Mouse (Mus musculus): ENCODE data around the gene Ltc4s. TPM values are rescaled to one million over a fixed set of nuclear protein-coding genes. Genes with fewer than 3 reads are reported as not detected.

Gene Ltc4s
- polyA plus RNA-seq, 1 experiment = not detected

DNA sequence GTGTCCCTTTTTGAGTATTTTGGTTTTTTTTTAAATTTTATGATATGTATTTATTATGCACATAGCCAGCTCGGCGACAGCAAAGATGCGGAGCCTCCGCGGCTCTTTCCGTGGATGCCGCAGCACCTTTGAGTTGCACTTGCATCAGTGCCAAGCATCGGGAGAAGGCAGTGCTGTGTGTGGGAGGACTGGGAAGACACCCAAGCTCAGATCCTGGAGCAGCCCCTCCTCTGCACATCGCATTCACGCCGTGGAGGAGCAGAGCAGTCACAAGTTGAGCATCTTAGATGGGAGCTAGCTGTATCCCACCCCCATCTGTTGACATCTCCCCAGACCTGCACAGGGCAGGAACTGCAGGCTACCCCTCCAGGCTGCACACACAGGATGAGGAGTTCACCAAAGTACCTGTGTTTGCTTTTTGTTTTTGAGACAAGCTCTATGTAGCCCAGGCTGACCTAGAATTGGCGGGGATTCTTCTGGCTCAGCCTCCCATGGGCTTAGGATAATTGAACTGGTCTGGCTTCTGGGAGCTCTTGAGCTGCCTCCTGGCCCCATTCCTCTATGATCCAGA, 15.7 kb upstream of the Ltc4s start:
- TF ChIP-seq POLR2A (IDR thresholded peaks at IDR 0.05; ENCODE audit: insufficient read depth, low read depth, low read length) (no peak), CTCF (IDR thresholded peaks at IDR 0.05; ENCODE audit: insufficient read depth, low read depth, low read length) (no peak)
- Histone ChIP-seq H3K4me1 (ENCODE audit: control insufficient read depth, insufficient read depth, low read length) (peaks cover 27% of the 10 kb centered on the region), H3K27ac (ENCODE audit: insufficient read depth, low read depth, low read length) (no peak overlapping the region), H3K4me3 (ENCODE audit: insufficient read depth, low read depth, low read length) (no peak overlapping the region)
- 11% methylated on average over 12 of the region's 12 CpGs for WGBS

DNA sequence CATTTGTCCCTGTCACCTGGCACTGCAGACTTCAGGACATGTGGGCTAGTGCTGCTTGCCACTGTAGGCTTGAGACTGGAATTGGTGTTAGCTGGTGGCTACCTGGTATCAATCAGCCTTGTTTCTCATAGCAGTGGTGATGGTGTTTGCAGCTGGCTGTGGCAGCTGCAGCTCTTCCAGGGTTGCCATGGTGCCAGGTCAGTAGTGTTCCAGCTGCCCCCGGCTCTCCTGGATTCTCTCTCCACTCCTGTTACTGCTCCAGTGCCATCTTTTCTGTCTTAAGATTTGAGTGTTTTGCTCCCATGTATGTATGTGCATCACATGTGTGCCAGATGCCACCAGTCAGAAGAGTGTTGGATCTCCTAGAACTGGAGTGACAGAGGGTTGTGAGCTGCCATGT, 15.0 kb upstream of the Ltc4s start:
- Histone ChIP-seq H3K4me3 (ENCODE audit: insufficient read depth, low read depth, low read length) (no peak overlapping the region), H3K27ac (ENCODE audit: insufficient read depth, low read depth, low read length) (no peak overlapping the region), H3K4me1 (ENCODE audit: control insufficient read depth, insufficient read depth, low read length) (peaks cover 27% of the 10 kb centered on the region)
- TF ChIP-seq POLR2A (IDR thresholded peaks at IDR 0.05; ENCODE audit: insufficient read depth, low read depth, low read length) (no peak), CTCF (IDR thresholded peaks at IDR 0.05; ENCODE audit: insufficient read depth, low read depth, low read length) (no peak)
- WGBS = 50% methylated on average over 1 of the region's 1 CpGs

DNA sequence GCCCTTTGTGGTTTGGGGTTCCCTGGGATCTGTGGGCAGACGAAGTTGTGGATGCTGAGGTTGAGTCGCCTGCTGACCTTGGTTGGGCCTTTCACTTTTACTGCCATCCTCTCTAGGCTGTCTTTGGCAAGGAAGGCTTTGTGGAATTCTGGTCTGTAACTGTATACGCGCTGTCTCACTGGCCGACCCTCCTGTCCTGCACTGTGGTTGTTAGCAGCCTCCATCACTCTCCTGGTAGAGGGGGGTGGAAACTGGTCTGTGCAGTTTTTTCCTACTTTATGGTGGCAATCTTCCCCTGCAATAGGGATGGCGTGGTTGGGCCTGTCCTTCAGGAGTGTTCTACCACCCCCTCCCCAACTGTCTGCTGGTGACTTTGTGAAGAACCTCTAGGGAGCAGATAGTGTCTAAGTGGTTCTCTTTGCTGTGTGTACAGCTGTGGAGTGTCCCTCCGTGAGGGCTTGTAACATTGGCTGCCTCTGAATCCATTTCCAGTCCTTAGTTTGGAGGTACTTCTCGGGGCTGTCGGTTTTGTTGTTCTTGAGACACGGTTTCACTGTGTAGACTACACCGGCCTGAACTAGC, 14.4 kb upstream of the Ltc4s start:
- no peak for TF ChIP-seq CTCF (IDR thresholded peaks at IDR 0.05; ENCODE audit: insufficient read depth, low read depth, low read length)
- TF ChIP-seq POLR2A (IDR thresholded peaks at IDR 0.05; ENCODE audit: insufficient read depth, low read depth, low read length) = no peak
- Histone ChIP-seq H3K27ac (ENCODE audit: insufficient read depth, low read depth, low read length) (no peak overlapping the region), H3K4me3 (ENCODE audit: insufficient read depth, low read depth, low read length) (no peak overlapping the region), H3K4me1 (ENCODE audit: control insufficient read depth, insufficient read depth, low read length) (peaks cover 27% of the 10 kb centered on the region)
- 86% methylated on average over 11 of the region's 11 CpGs for WGBS

DNA sequence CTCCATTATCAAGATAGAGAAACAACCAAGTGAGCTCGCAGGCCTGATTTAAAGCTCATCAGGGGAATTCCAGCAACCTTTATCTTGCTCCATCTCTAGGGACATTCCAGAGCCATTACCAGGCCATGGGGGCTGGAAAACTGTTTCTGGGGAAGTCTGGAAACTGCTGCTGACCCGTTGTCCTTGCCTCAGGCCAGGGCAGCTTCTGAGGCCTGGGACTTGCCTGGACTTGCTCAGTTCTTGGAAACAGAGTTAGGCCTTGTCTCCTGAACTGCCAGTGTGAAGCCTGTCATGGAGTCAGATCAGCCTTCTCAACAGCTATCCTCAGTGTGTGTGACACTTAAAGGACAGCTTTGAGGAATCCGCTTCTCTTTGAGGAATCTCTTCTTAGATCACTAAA, 13.8 kb upstream of the Ltc4s start:
- 85% methylated on average over 3 of the region's 3 CpGs for WGBS
- no peak for TF ChIP-seq POLR2A (IDR thresholded peaks at IDR 0.05; ENCODE audit: insufficient read depth, low read depth, low read length)
- no peak for TF ChIP-seq CTCF (IDR thresholded peaks at IDR 0.05; ENCODE audit: insufficient read depth, low read depth, low read length)
- H3K4me1 ChIP-seq (ENCODE audit: control insufficient read depth, insufficient read depth, low read length) = peaks cover 27% of the 10 kb centered on the region
- H3K4me3 ChIP-seq (ENCODE audit: insufficient read depth, low read depth, low read length) = no peak overlapping the region
- no peak overlapping the region for H3K27ac ChIP-seq (ENCODE audit: insufficient read depth, low read depth, low read length)

DNA sequence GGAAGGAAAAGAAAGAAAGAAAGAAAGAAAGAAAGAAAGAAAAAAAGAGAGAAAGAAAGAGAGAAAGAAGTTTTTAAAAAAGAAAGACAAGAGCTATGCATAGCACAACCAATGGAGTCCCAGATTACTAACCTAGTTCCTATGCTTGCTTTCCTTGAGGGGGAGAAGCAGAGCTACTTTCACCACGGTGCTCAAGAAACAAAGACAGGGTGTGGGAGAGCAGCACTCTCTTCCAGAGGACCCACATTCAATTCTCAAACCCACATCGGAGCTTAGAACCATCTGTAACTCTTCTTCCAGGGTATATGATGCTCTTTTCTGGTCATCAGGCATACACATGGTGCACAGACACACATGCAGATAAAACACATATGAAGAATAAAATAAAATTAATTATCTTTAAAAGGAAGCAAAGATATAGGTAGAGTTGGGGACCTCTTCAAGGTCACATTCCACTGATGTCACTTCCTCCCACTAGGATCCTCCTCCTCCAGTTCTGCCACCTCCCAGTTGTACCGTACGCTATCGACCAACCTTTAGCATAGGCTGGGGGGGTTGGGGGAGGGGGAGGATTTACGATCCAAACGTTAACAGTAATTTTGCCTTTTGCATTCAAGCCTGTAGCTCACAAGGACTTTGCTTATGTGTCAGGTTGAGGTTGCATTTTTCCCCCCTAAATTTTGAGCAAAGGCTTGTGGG, 10.2 kb upstream of the Ltc4s start:
- TF ChIP-seq CTCF (IDR thresholded peaks at IDR 0.05; ENCODE audit: insufficient read depth, low read depth, low read length) = no peak
- no peak for TF ChIP-seq POLR2A (IDR thresholded peaks at IDR 0.05; ENCODE audit: insufficient read depth, low read depth, low read length)
- H3K4me1 ChIP-seq (ENCODE audit: control insufficient read depth, insufficient read depth, low read length) = peaks cover 3% of the 10 kb centered on the region
- H3K4me3 ChIP-seq (ENCODE audit: insufficient read depth, low read depth, low read length) = no peak overlapping the region
- H3K27ac ChIP-seq (ENCODE audit: insufficient read depth, low read depth, low read length) = no peak overlapping the region
- 78% methylated on average over 7 of the region's 7 CpGs for WGBS

DNA sequence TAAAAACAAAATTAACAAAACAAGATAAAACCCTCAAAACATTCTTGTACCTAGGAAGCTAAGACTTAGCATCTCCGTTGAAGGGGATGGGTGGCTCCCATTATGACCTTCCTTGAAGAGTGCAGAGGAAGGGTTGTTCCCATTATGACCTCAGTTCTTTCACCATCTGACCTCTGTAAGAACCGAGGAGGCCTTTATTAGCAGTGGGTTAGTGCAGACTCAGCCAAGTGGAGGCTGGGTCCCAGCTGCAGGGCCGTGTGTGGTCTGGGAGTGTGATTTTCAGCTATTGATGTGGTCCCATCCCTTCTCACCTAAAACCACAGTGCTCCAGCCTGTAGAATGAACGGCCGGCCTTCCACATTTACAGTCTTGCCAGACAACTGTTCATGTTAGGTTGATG, 6.9 kb upstream of the Ltc4s start:
- Histone ChIP-seq H3K27ac (ENCODE audit: insufficient read depth, low read depth, low read length) (no peak overlapping the region), H3K4me3 (ENCODE audit: insufficient read depth, low read depth, low read length) (no peak overlapping the region), H3K4me1 (ENCODE audit: control insufficient read depth, insufficient read depth, low read length) (no peaks in the 10 kb centered on the region)
- no peak for TF ChIP-seq CTCF (IDR thresholded peaks at IDR 0.05; ENCODE audit: insufficient read depth, low read depth, low read length)
- TF ChIP-seq POLR2A (IDR thresholded peaks at IDR 0.05; ENCODE audit: insufficient read depth, low read depth, low read length) = no peak
- 87% methylated on average over 5 of the region's 5 CpGs for WGBS

DNA sequence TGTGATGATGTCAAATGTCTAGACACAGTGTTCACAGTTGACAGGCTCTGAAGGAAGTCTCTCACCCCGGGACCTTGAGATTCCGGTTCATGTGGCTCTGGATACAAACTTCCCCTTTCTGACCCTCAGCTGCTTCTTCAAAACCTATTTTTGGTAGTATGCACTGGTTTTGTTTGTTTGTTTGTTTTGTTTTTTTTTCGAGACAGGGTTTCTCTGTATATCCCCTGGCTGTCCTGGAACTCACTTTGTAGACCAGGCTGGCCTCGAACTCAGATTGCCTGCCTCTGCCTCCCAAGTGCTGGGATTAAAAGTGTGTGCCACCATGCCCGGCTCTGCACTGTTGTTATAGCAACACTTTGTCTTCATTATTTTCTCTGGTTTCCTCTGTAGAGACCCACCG, 5.5 kb upstream of the Ltc4s start:
- Histone ChIP-seq H3K27ac (ENCODE audit: insufficient read depth, low read depth, low read length) (no peak overlapping the region), H3K4me1 (ENCODE audit: control insufficient read depth, insufficient read depth, low read length) (no peaks in the 10 kb centered on the region), H3K4me3 (ENCODE audit: insufficient read depth, low read depth, low read length) (no peak overlapping the region)
- 70% methylated on average over 6 of the region's 6 CpGs for WGBS
- TF ChIP-seq POLR2A (IDR thresholded peaks at IDR 0.05; ENCODE audit: insufficient read depth, low read depth, low read length) (no peak), CTCF (IDR thresholded peaks at IDR 0.05; ENCODE audit: insufficient read depth, low read depth, low read length) (no peak)

DNA sequence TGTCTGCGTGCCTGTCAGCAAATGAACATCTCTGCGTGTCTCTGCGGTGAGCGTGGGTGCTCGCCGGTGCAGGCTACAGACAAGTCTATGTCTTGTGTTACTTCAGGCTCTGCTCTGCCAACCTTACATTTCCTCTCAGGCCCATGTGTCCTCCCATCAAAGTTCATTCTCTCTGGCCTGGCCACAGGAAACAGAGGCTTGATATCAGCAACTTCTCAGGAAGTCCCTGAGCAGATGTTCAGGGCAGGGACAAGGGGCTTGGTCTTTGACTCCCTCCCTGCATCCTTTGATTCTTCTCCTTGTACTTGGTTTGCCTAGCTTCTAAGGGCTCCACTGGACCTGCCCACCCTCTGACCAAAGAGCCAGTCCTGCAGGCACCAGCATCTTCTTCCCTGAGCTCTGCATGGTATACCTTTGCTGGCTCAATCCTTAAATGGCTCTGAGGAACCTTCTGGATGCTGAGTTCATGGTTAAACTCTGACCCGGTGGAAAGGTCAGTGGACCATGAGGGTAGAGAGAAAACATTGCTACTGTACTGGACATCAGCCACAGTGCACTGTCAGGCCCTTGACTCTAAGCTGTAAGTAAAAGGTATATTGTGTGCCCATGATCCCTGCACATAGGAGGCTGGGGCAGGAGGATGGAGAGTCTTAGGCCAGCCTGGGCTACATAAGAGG, 2.0 kb upstream of the Ltc4s start:
- peaks cover 10% of the 10 kb centered on the region for H3K4me1 ChIP-seq (ENCODE audit: control insufficient read depth, insufficient read depth, low read length)

More for the DNA sequence above, 2.0 kb upstream of the Ltc4s start:
- no peak overlapping the region for H3K4me3 ChIP-seq (ENCODE audit: insufficient read depth, low read depth, low read length)
- TF ChIP-seq POLR2A (IDR thresholded peaks at IDR 0.05; ENCODE audit: insufficient read depth, low read depth, low read length) = no peak
- TF ChIP-seq CTCF (IDR thresholded peaks at IDR 0.05; ENCODE audit: insufficient read depth, low read depth, low read length) = no peak
- H3K27ac ChIP-seq (ENCODE audit: insufficient read depth, low read depth, low read length) = no peak overlapping the region
- 87% methylated on average over 7 of the region's 7 CpGs for WGBS
